Mouse (Mus musculus): Measurements from ENCODE around the gene Dock2. TPM values are rescaled to one million over a fixed set of nuclear protein-coding genes. Genes with fewer than 3 reads are reported as not detected.
A peak's percentile ranks its signal among the peaks of the same experiment; 100 is the strongest.

Dock2 gene
- polyA plus RNA-seq, 1 experiment from 2014 or later, result 2.8 TPM

DNA sequence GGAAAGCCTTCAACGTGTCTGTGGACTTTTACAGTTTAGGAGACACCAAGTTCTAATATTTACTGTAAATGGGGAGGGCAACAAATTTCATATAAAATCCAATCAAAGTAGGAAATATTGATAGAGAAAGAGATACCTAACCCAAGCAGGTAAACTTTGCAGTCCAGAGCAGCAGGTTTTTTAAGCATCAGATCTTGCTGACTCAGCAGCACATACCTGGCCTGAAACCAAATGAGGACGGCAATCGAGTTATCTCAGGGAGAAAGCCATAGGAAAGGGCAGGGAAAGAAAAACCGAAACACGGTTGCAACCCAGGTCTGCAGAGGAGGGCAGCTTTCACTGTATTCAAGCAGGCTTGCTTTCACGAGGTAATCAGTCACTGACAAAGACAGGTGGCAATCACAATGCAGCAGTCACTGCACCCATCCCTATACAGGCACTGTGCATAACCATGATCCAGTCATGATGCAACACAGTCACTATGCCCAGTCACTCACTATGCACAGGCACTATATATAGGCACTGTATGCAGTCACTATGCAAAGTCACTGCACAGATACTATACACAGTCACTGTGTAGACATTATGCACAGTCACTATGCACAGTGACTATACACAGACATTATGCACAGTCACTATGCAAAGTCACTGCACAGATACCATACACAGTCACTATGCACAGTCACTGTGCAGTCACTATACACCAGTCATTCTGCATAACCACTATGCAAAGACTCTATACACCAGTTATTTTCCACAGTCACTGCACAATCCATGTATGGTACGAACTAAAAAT, 258.4 kb downstream of the Dock2 start:
- Histone ChIP-seq H3K27me3 (no peaks in the 10 kb centered on the region), H3K4me3 (replicated peaks) (no peak overlapping the region), H3K4me1 (replicated peaks) (peaks cover 13% of the 10 kb centered on the region), H3K9ac (no peak overlapping the region), H3K4me2 (no peak overlapping the region), H3K27ac (no peak overlapping the region), H3K9me3 (replicated peaks) (no peaks in the 10 kb centered on the region), H3K36me3 (no peaks in the 10 kb centered on the region)
- ATAC-seq (ENCODE audit: low read depth) (peak; percentile 96), DNase-seq (peak; percentile 8)
- 66% methylated on average over 7 of the region's 7 CpGs for WGBS (ENCODE audit: insufficient replicate concordance)

DNA sequence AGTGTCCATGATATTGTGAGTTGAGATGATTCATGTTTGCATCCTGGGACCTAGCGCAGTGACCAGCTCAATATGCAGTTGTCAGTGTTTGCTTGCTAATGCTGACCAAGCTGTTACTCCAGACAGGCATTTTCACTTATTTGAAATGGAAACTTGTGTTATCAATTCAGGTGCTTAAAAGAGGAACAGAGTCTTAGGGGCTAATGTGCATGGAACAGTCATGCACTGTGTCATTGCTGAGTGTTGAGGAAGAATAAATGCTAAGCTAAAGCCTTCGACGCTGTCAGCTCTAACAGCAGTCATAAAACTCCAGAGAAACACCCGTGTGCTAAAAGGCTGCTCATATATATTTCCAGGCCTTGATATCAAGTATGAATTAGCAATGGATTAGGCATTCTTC, 259.1 kb downstream of the Dock2 start:
- 74% methylated on average over 4 of the region's 4 CpGs for WGBS (ENCODE audit: insufficient replicate concordance)
- H3K27ac ChIP-seq, result no peak overlapping the region
- no peak for ATAC-seq (ENCODE audit: low read depth)
- no peaks in the 10 kb centered on the region for H3K9me3 ChIP-seq (replicated peaks)
- peaks cover 13% of the 10 kb centered on the region for H3K4me1 ChIP-seq (replicated peaks)
- no peaks in the 10 kb centered on the region for H3K36me3 ChIP-seq
- H3K4me3 ChIP-seq (replicated peaks), result no peak overlapping the region
- DNase-seq, result no peak
- no peak overlapping the region for H3K9ac ChIP-seq
- H3K27me3 ChIP-seq, result no peaks in the 10 kb centered on the region
- H3K4me2 ChIP-seq, result no peak overlapping the region

DNA sequence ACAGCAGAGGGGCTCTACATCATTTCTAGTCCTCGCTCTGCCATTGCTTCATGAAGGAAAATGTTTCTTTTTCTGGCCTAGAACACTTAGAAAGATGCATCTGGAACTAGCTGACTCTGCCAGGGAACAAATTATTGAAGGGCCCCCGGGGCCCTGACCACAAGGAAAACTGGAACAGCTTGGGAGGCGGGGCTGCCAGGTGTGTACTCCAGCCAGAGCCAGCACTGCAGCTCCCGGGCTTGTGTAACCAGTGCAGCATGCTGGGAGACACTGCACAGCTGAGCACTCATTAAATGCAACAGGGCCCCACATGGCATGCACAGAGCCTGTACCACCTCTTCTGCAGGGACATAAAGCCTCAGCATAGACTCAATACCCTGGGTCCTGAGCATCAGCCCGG, 265.1 kb downstream of the Dock2 start:
- no peak overlapping the region for H3K4me3 ChIP-seq (replicated peaks)
- DNase-seq, result no peak
- H3K9ac ChIP-seq, result no peak overlapping the region
- H3K4me1 ChIP-seq (replicated peaks), result no peaks in the 10 kb centered on the region
- H3K9me3 ChIP-seq (replicated peaks), result no peaks in the 10 kb centered on the region
- no peaks in the 10 kb centered on the region for H3K36me3 ChIP-seq
- ATAC-seq (ENCODE audit: low read depth), result no peak
- H3K27me3 ChIP-seq, result no peaks in the 10 kb centered on the region
- 57% methylated on average over 5 of the region's 5 CpGs for WGBS (ENCODE audit: insufficient replicate concordance)
- no peak overlapping the region for H3K4me2 ChIP-seq
- no peak overlapping the region for H3K27ac ChIP-seq

DNA sequence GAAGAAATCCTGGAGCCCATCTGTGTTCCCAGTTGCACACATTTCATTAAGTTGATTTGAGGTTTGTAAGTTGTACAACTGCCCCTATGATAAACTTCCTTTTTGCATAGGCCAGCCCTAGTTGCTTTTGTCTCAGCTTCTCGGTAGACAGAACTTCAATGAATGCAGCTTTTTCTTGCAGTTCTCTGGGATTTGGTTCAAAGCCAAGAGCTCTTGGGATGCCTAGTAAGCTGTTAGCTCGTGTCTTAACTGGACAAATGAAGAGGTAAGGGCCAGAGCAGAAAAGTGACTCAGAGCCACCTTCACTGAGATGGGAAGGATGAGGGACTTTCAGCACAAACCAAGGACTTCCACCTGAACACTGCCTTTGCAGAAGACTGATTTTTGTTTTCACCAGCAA, 266.7 kb downstream of the Dock2 start:
- Histone ChIP-seq H3K9ac (no peak overlapping the region), H3K4me2 (no peak overlapping the region), H3K27me3 (no peaks in the 10 kb centered on the region), H3K4me1 (replicated peaks) (no peaks in the 10 kb centered on the region), H3K9me3 (replicated peaks) (no peaks in the 10 kb centered on the region), H3K27ac (no peak overlapping the region), H3K4me3 (replicated peaks) (no peak overlapping the region), H3K36me3 (no peaks in the 10 kb centered on the region)
- 53% methylated on average over 2 of the region's 2 CpGs for WGBS (ENCODE audit: insufficient replicate concordance)
- ATAC-seq (ENCODE audit: low read depth), result no peak
- no peak for DNase-seq

DNA sequence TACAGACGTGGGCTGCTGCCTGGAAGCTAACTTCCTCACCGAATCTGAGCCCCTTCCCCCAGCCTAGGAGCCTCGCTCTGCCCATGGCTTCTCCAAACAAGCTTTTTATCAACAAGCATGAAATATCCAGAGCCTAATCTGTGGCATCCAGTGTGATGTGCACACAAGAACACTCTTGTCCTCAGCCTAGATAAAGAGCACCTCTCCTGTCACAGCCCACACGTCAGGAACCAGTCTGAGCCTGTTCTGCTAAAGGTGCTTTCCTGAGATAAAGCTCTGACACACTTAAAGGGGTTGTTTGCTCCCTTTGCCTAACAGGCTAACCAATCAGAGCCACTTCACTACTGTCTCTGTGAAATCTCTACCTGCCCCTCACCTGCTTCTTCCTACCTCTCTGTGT, 268.4 kb downstream of the Dock2 start:
- Histone ChIP-seq H3K27ac (no peak overlapping the region), H3K4me1 (replicated peaks) (no peaks in the 10 kb centered on the region), H3K4me3 (replicated peaks) (no peak overlapping the region), H3K36me3 (no peaks in the 10 kb centered on the region), H3K9me3 (replicated peaks) (no peaks in the 10 kb centered on the region), H3K4me2 (no peak overlapping the region), H3K27me3 (no peaks in the 10 kb centered on the region), H3K9ac (no peak overlapping the region)
- ATAC-seq (ENCODE audit: low read depth) (peak; percentile 92), DNase-seq (peak; percentile 45)
- 8% methylated on average over 4 of the region's 4 CpGs for WGBS (ENCODE audit: insufficient replicate concordance)

DNA sequence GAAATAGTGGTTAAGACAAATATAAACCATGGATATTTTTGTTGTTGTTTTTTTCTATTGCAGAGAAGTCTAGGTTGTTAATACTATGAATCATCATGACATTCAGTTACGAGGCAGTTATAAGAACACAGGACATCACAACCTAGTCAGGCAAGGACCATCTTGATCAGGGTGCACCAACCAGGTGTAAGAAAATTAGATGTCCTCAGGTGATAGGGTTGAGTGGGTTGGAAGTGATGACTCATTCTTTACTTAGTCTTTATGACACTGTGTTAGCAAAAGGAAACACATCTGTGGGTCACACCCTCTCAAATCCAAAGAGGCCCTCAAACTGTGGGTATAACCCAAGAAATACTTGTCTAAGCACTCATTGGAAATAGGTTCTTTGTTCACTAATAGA, 277.3 kb downstream of the Dock2 start:
- Histone ChIP-seq H3K27me3 (no peaks in the 10 kb centered on the region), H3K4me1 (replicated peaks) (no peaks in the 10 kb centered on the region), H3K9me3 (replicated peaks) (no peaks in the 10 kb centered on the region), H3K36me3 (no peaks in the 10 kb centered on the region), H3K4me2 (no peak overlapping the region), H3K4me3 (replicated peaks) (no peak overlapping the region), H3K27ac (no peak overlapping the region), H3K9ac (no peak overlapping the region)
- DNase-seq, result no peak
- WGBS (ENCODE audit: insufficient replicate concordance), result 70% methylated on average over 1 of the region's 1 CpGs
- no peak for ATAC-seq (ENCODE audit: low read depth)

DNA sequence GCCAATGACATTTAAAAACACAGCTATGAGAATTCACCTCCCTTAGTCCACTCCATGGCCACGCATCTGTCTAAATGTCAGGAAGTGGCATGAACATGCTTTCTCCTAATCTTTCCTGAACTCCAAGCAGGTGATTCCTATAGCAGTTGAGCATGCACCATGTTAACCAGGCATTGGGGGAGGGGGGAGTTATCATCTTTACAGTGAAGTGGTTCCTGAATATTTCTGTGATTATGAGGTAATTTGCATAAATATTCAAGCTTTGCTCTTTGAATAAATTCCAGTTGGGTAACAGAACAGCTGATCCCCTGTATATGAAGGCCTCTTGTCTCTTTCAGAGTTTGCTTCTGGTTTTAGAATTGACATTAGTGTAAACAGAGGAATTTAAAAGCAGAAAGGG, 284.0 kb downstream of the Dock2 start:
- Histone ChIP-seq H3K36me3 (no peaks in the 10 kb centered on the region), H3K27me3 (no peaks in the 10 kb centered on the region), H3K4me2 (no peak overlapping the region), H3K9ac (no peak overlapping the region), H3K4me1 (replicated peaks) (no peaks in the 10 kb centered on the region), H3K4me3 (replicated peaks) (no peak overlapping the region), H3K27ac (no peak overlapping the region), H3K9me3 (replicated peaks) (no peaks in the 10 kb centered on the region)
- no peak for ATAC-seq (ENCODE audit: low read depth)
- 61% methylated on average over 1 of the region's 1 CpGs for WGBS (ENCODE audit: insufficient replicate concordance)
- DNase-seq, result no peak

DNA sequence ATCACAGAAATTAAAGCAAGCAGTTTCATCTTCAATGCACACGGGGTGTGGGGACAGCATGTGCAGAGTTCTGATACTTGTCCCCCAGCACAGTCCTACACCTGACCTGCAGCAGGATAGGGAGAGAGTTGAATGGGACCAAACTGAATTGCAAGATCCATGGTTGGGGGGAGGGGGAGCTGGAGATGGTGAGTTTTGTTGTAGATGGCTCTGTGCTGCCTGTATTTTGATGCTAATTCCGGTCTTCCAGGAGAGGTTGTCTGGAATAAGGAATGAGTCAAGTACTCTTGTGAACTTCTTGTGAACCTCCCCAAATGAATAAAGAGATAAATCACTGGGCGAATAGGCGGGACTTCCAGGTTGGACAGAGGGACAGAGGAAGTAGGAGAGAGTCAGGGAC, 289.0 kb downstream of the Dock2 start:
- ATAC-seq (ENCODE audit: low read depth), result no peak
- H3K9ac ChIP-seq, result no peak overlapping the region
- 67% methylated on average over 4 of the region's 4 CpGs for WGBS (ENCODE audit: insufficient replicate concordance)
- DNase-seq, result no peak
- H3K36me3 ChIP-seq, result no peaks in the 10 kb centered on the region
- H3K4me2 ChIP-seq, result no peak overlapping the region
- H3K27me3 ChIP-seq, result no peaks in the 10 kb centered on the region
- no peaks in the 10 kb centered on the region for H3K9me3 ChIP-seq (replicated peaks)
- H3K4me3 ChIP-seq (replicated peaks), result no peak overlapping the region
- H3K4me1 ChIP-seq (replicated peaks), result peaks cover 3% of the 10 kb centered on the region; the same call in 1 of the 2 replicates
- no peak overlapping the region for H3K27ac ChIP-seq

DNA sequence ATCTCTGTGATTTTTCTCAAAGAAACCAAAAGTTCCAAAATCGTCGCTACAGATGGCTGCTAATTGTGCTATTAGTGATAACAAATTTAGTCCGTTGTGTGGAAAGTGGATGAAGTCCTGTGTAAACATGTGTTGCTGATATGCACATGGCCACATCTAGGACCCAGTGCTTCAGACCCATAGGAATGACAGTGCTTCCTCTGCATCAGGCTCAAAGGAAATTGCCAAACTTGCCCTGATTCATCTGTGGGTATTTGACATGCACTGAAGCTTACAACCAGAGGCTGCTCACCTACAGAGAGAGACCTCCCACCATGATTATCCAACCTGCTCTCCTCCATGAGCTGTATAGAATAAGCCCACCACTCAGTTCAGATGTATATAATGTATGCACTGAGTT, 290.7 kb downstream of the Dock2 start:
- DNase-seq (no peak), ATAC-seq (ENCODE audit: low read depth) (no peak)
- H3K4me1 ChIP-seq (replicated peaks), result peaks cover 3% of the 10 kb centered on the region; the same call in 1 of the 2 replicates
- no peak overlapping the region for H3K4me2 ChIP-seq
- H3K27me3 ChIP-seq, result no peaks in the 10 kb centered on the region
- no peak overlapping the region for H3K27ac ChIP-seq
- H3K4me3 ChIP-seq (replicated peaks), result no peak overlapping the region
- no peak overlapping the region for H3K9ac ChIP-seq
- no peaks in the 10 kb centered on the region for H3K36me3 ChIP-seq
- no peaks in the 10 kb centered on the region for H3K9me3 ChIP-seq (replicated peaks)
- 63% methylated on average over 3 of the region's 3 CpGs for WGBS (ENCODE audit: insufficient replicate concordance)

DNA sequence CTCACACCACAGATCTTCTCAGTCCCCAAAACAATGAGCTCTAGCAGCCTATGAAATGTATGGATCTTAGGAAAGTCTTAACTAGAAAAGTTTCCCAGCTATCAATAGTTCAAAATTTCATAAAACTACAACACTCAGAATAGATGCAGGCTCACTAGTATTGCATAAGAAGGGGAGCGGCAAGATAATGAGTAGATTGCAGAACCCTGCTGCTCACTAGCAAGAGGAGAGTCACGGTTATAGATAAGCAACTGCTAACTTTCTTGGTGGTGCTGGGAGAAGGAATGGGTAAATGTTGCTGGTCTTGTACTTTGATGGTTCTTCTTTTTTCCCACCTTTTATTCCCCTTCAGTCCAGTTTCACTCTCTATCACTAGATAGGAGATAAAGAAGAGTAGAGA, 291.5 kb downstream of the Dock2 start:
- Histone ChIP-seq H3K27me3 (no peaks in the 10 kb centered on the region), H3K9me3 (replicated peaks) (no peaks in the 10 kb centered on the region), H3K27ac (no peak overlapping the region), H3K9ac (no peak overlapping the region), H3K36me3 (no peaks in the 10 kb centered on the region), H3K4me3 (replicated peaks) (no peak overlapping the region), H3K4me2 (no peak overlapping the region), H3K4me1 (replicated peaks) (peaks cover 3% of the 10 kb centered on the region; the same call in 1 of the 2 replicates)
- 32% methylated on average over 2 of the region's 2 CpGs for WGBS (ENCODE audit: insufficient replicate concordance)
- ATAC-seq (ENCODE audit: low read depth) (no peak; the same call in 1 of the 2 replicates), DNase-seq (no peak)

DNA sequence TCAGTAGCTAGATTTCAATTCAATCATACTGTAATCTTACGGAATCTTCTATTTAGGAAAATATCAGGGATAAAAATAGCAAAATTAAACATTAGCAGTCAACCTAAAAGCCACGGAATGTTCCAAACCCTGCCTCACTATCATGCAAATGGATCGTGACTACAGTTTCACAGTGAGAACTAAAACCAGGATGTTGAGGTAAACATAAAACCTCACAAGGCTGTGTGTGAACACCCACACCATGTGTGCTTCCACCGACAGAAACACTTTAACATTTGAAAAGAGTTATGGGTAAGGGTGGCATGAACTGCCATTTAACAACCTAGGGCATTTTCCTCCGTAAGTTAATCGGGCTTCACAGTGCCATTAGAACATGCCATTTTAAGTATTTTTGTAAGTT, 294.1 kb downstream of the Dock2 start:
- H3K9me3 ChIP-seq (replicated peaks), result no peaks in the 10 kb centered on the region
- H3K9ac ChIP-seq, result no peak overlapping the region
- no peak overlapping the region for H3K4me3 ChIP-seq (replicated peaks)
- no peaks in the 10 kb centered on the region for H3K36me3 ChIP-seq
- H3K4me2 ChIP-seq, result no peak overlapping the region
- no peaks in the 10 kb centered on the region for H3K27me3 ChIP-seq
- H3K4me1 ChIP-seq (replicated peaks), result peaks cover 3% of the 10 kb centered on the region; the same call in 1 of the 2 replicates
- ATAC-seq (ENCODE audit: low read depth), result no peak
- DNase-seq, result no peak
- no peak overlapping the region for H3K27ac ChIP-seq
- WGBS (ENCODE audit: insufficient replicate concordance), result 71% methylated on average over 6 of the region's 6 CpGs

DNA sequence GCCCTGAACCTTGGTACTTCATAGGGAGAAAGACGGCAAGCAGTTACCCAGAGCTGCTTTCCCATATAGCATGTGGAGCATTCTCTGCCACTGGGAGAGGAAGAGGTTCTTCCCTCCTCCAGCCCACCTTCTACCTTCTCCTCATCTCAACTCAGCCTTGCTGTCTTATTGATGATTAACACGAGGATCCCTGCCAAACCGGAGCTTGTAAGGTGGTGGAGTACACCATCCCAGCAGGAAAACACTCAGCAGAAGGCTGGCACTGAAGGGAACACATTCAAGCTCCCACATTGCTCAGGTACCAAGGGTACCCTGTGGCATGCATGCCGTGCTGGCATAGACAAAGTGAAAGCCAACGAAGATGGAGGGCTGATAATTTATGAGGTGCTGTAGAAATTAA, 304.4 kb downstream of the Dock2 start:
- Histone ChIP-seq H3K27ac (no peak overlapping the region), H3K4me2 (no peak overlapping the region), H3K36me3 (no peaks in the 10 kb centered on the region), H3K27me3 (no peaks in the 10 kb centered on the region), H3K9me3 (replicated peaks) (no peaks in the 10 kb centered on the region), H3K4me3 (replicated peaks) (no peak overlapping the region), H3K4me1 (replicated peaks) (no peaks in the 10 kb centered on the region), H3K9ac (no peak overlapping the region)
- no peak for ATAC-seq (ENCODE audit: low read depth)
- no peak for DNase-seq
- 53% methylated on average over 5 of the region's 5 CpGs for WGBS (ENCODE audit: insufficient replicate concordance)

Data from liver, embryonic 13.5 days (tissue).